Mouse (Mus musculus): Measurements from ENCODE around the gene Slc4a8.

GRCm38 (mm10) chr15:100847193-100847592 is 85.6 kb downstream of the Slc4a8 start:
- no peak for TF ChIP-seq POLR2A (IDR thresholded peaks at IDR 0.05; ENCODE audit: low read depth, low read length)
- TF ChIP-seq CTCF (IDR thresholded peaks at IDR 0.05; ENCODE audit: extremely low read depth, insufficient read depth, insufficient read length, insufficient replicate concordance), result no peak
